Mouse (Mus musculus) cortical plate, adult 2 months (tissue): ENCODE data around the gene Gm3327. TPM values are rescaled to one million over a fixed set of nuclear protein-coding genes. Genes with fewer than 3 reads are reported as not detected.
"Not testable (repeated sequence)": the region's sequence is repeated elsewhere in the genome, so short reads cannot be mapped to it uniquely, and the experiment has no call there.

Experiments
- H3K27ac ChIP-seq: fragments of 200-500 bp; 2 replicates; pipeline ENCODE4 v1.5.1; 2012; ENCODE audit warnings: low read length, control low read depth, inconsistent platforms; ENCODE audit not compliant: insufficient read depth
- H3K4me1 ChIP-seq: fragments of 200-500 bp; 2 replicates; pipeline ENCODE4 v1.6.1; 2011; ENCODE audit warnings: low read length; ENCODE audit not compliant: control insufficient read depth, insufficient read depth
- H3K4me3 ChIP-seq: fragments of 200-500 bp; 2 replicates; pipeline ENCODE4 v1.5.1; 2011; ENCODE audit warnings: mild to moderate bottlenecking, low read length, control low read depth; ENCODE audit not compliant: insufficient read depth
- CTCF ChIP-seq: fragments of 200-500 bp; IDR thresholded peaks from 2 replicates; pipeline ENCODE4 v1.5.1; 2011; ENCODE audit warnings: mild to moderate bottlenecking, control low read depth, low read length; ENCODE audit not compliant: insufficient read depth; ENCODE audit errors: extremely low read depth
- POLR2A ChIP-seq: fragments of 200-500 bp; IDR thresholded peaks from 2 replicates; pipeline ENCODE4 v1.6.1; 2011; ENCODE audit warnings: mild to moderate bottlenecking, low read length, control low read depth; ENCODE audit not compliant: insufficient read depth; ENCODE audit errors: extremely low read depth
- polyA plus RNA-seq: library from polyadenylated mRNA; depleted of rRNA; stranded (reverse); fragments of >200 nt; gene quantifications from 2 replicates; pipeline ENCODE4 v1.2.3, GENCODE M21; 2012; rRNA removed

Gene Gm3327
- not detected in 2 replicates for polyA plus RNA-seq

DNA sequence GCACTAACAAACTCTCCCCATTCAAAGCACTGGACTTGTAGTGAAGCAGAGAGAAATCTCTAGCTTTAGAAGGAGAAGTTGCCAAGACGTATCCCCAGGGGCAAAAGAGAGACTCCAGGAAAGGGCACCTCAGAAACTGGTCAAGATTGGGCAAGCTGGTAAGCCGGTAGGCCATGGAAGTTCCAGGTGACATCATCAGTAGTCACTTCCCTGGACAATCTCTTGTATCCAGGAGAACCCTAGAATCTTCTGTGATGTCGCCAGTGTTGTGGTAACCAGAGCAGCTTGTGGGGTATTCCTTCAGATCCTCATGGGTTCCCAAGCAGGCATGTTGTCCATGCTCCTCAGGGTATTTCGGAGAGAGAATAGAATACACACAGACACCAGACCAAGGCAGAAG, at the start of gene Gm3327:
Gm3327 (plus strand) TSS at position 301 of the 400 bp plus-strand sequence.
- not testable (repeated sequence) for H3K4me1 ChIP-seq, H3K27ac ChIP-seq

GRCm38 (mm10) chr14:44077785-44078341, 45.8 kb upstream of the Gm3327 start:
- H3K27ac ChIP-seq, H3K4me3 ChIP-seq, H3K4me1 ChIP-seq: not testable (repeated sequence)

More for the DNA sequence above, at the start of gene Gm3327:
- not testable (repeated sequence) for H3K4me3 ChIP-seq

GRCm38 (mm10) chr14:44086588-44086987, 37.1 kb upstream of the Gm3327 start:
- not testable (repeated sequence) for H3K4me3 ChIP-seq, H3K4me1 ChIP-seq, H3K27ac ChIP-seq

- H3K4me3 ChIP-seq, H3K27ac ChIP-seq, H3K4me1 ChIP-seq: not testable (repeated sequence)
Measured at GRCm38 (mm10) chr14:44087535-44087934, 36.1 kb upstream of the Gm3327 start.

DNA sequence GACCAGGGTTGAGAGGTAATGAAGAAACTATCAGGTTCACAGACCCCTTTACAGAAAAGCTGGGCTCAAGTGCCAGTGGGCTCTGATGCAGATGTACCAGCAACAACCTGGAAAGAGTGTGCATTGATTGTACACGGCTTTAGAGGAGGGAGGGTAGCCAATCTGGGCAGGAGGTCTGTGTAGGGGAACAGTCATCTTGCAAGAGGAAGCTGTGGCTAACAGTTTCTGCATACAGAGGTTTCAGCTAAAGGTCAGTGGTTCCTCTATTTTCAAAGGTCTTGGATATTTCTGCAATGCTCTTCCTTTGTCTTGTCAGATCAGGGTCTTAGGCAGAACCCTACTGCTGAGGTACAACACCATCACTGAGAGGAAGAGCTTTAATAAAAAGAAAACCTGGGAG, 32.1 kb upstream of the Gm3327 start:
- H3K4me1 ChIP-seq, result not testable (repeated sequence)

GRCm38 (mm10) chr14:44094445-44094844, 29.2 kb upstream of the Gm3327 start:
- H3K27ac ChIP-seq, H3K4me3 ChIP-seq: not testable (repeated sequence)

More for the DNA sequence above, 32.1 kb upstream of the Gm3327 start:
- not testable (repeated sequence) for H3K27ac ChIP-seq, H3K4me3 ChIP-seq

GRCm38 (mm10) chr14:44100030-44100429, 23.6 kb upstream of the Gm3327 start:
- not testable (repeated sequence) for H3K4me3 ChIP-seq, H3K27ac ChIP-seq, H3K4me1 ChIP-seq

More at GRCm38 (mm10) chr14:44094445-44094844, 29.2 kb upstream of the Gm3327 start:
- H3K4me1 ChIP-seq, result not testable (repeated sequence)

- not testable (repeated sequence) for H3K4me3 ChIP-seq, H3K4me1 ChIP-seq, H3K27ac ChIP-seq
Measured at GRCm38 (mm10) chr14:44102354-44102753, 21.3 kb upstream of the Gm3327 start, which contains the start of gene Ear2. Gene Ear2, plus strand, starts transcription at chr14:44102654.

DNA sequence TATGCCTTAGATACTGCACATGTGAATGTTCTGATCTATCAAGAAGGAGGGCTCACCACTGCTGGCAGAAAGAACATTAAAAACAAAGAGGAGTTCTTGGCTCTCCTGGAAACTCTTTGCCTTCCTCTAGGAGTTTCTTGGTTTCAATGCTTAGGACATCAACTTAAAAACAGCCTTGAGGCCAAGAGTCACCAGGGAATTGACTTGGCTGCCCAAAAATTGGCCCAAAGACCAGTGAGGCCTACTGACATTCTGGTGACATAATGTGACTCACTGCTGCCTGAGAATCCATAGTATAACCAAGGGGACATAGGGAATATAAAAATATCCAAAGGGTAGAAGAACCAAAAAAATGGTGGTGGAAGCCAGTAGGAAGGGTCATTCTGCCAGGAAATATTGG, 12.7 kb upstream of the Gm3327 start:
- H3K27ac ChIP-seq, result no peak overlapping the region
- no peaks in the 10 kb centered on the region for H3K4me1 ChIP-seq
- H3K4me3 ChIP-seq, result no peak overlapping the region
- no peak for TF ChIP-seq POLR2A
- TF ChIP-seq CTCF, result no peak

Other genes starting within 250 kb of the Gm3327 start
- not detected in 2 replicates for gene Ear1, start 248.3 kb upstream of the Gm3327 start, polyA plus RNA-seq
- not detected in 2 replicates for gene Ear10, start 200.3 kb upstream of the Gm3327 start, polyA plus RNA-seq
- 0.28 and 0.29 TPM in 2 replicates for gene Gm8113, start 198.5 kb upstream of the Gm3327 start, polyA plus RNA-seq
- gene Ang5, start 166.8 kb upstream of the Gm3327 start, polyA plus RNA-seq, result not detected in 2 replicates
- not detected in 2 replicates for gene Ang6, start 121.6 kb upstream of the Gm3327 start, polyA plus RNA-seq
- 0.53 and 0.54 TPM in 2 replicates for gene Ear2, start 21.2 kb upstream of the Gm3327 start, polyA plus RNA-seq
- gene Gm8212, start 73.8 kb downstream of the Gm3327 start, polyA plus RNA-seq, result not detected in 2 replicates
- gene 4930503E14Rik, start 89.4 kb downstream of the Gm3327 start, polyA plus RNA-seq, result not detected in 2 replicates
- not detected in 2 replicates for gene Gm8220, start 161.7 kb downstream of the Gm3327 start, polyA plus RNA-seq
- gene Gm5930, start 214.7 kb downstream of the Gm3327 start, polyA plus RNA-seq, result not detected in 2 replicates
- not detected in 2 replicates for gene Gm8229, start 241.5 kb downstream of the Gm3327 start, polyA plus RNA-seq